Mouse (Mus musculus): ENCODE measurements around the gene Pxn.

Gene Pxn

GRCm38 (mm10) chr5:115579363-115579762, 72.9 kb downstream of the Pxn start:
- no peak for DNase-seq (ENCODE audit: inconsistent ontology term)

- DNase-seq (ENCODE audit: inconsistent ontology term), result no peak
These were observed 73.9 kb downstream of the Pxn start for GRCm38 (mm10) chr5:115580229-115581001.

GRCm38 (mm10) chr5:115581662-115582061, 75.2 kb downstream of the Pxn start:
- no peak for DNase-seq (ENCODE audit: inconsistent ontology term)

GRCm38 (mm10) chr5:115585616-115586015, 79.1 kb downstream of the Pxn start:
- DNase-seq (ENCODE audit: inconsistent ontology term), result no peak

- peak; percentile 87 for DNase-seq (ENCODE audit: inconsistent ontology term)
These were observed 79.7 kb downstream of the Pxn start for GRCm38 (mm10) chr5:115586166-115586565.

GRCm38 (mm10) chr5:115586780-115587179, 80.3 kb downstream of the Pxn start:
- DNase-seq (ENCODE audit: inconsistent ontology term), result no peak

GRCm38 (mm10) chr5:115591028-115591427, 84.6 kb downstream of the Pxn start:
- no peak for DNase-seq (ENCODE audit: inconsistent ontology term)

- no peak for DNase-seq (ENCODE audit: inconsistent ontology term)
These were observed 85.0 kb downstream of the Pxn start for GRCm38 (mm10) chr5:115591506-115591905.

- DNase-seq (ENCODE audit: inconsistent ontology term), result no peak
These were observed 97.1 kb downstream of the Pxn start for GRCm38 (mm10) chr5:115603561-115603960.
